Mouse (Mus musculus): ENCODE measurements around the gene Cluh. TPM values are rescaled to one million over a fixed set of nuclear protein-coding genes. Genes with fewer than 3 reads are reported as not detected.

Gene Cluh
- polyA plus RNA-seq, 2 experiments from 2014 or later = 7.8 to 12.2 TPM

DNA sequence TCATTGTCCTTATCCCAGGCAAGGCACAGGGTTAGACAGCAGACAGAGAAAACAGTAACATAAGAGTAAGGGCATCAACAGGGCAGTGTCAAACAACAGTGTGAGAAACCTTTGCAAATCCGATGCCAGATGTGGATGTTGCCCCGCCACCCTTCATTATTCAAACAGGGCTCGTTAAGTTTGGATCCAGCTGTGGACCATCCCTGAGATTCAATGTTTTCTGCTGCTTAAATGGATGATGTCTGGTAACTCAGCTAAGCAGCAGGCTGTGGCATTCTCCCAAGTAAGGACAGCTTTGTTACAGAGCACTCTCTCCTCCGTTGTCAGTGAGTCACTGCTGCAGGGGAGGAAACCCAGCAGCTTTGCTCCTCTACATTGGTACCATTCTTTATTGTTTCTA, 25.9 kb downstream of the Cluh start:
- no peak for ATAC-seq

DNA sequence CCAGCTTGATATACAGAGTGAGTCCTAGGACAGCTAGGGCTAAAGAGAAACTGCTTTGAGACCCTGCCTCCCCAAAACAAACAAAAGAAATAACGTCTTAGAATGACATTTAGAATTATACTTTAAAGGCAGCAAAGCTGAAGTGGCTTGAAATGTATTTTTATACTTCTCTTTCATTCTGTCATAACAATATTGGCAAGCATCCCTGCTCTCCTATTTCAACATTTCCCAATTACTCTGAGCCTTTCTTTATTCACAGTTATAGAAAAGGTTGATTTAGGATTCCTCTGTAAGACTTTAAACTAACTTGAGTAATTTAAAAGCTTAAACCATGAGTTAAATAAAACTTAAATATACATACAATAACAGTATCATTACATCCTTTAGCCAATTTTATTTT, 42.9 kb downstream of the Cluh start:
- no peak for ATAC-seq

DNA sequence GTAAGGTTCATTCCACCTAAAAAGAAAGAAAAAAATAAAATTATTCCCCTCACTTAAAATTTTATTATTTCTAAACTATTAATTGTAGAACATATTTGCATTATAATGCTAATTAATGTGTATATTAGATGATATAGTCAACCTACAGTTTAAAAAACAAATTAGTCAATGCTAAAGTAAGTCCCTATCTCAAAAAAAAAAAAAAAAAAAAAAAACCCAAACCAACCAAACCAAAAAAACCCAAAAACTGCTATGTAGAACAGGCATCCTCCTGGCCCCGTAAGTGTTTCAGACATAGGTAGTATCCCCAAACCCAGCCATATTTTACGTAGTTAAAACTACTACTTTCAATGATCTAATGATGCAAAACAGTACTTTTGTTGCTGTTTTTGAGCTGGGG, 50.2 kb downstream of the Cluh start:
- ATAC-seq = no peak

DNA sequence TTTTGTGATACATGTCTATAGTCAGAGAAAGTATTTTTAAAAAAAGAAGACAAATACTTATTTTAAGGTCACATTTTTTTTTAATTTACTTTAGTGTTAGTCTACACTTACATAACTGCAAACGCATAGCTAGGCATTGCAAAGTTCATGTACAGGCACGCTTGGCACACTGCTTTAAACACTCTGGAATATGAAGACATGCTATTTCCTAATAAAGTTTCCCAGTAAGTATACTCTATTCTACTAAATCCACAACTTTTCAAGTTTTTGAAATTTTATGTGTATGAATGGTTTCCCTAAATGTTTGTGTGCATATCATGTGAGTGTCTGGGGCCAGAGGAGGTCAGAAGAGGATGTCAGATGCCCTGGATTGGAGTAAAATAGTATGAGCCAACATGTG, 54.8 kb downstream of the Cluh start:
- ATAC-seq = no peak

DNA sequence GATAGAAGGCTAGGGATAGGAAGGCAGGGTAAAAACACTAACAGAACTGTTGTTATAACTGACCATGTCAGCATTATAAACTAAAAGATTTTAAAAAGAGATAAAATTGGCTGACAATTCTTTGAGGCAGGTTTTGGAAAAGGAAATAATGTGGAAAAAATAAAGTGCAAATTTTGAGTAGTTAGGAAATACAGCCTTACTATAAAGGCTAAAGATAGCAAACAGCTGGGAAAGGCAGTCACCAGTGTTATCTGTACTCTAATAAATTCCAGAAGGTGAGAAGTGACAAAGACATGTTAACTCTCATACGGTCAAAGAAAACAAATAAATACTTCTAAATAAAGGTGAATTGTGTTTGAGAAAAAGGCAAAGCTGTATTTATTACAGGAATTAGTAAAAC, 59.5 kb downstream of the Cluh start:
- no peak for ATAC-seq

DNA sequence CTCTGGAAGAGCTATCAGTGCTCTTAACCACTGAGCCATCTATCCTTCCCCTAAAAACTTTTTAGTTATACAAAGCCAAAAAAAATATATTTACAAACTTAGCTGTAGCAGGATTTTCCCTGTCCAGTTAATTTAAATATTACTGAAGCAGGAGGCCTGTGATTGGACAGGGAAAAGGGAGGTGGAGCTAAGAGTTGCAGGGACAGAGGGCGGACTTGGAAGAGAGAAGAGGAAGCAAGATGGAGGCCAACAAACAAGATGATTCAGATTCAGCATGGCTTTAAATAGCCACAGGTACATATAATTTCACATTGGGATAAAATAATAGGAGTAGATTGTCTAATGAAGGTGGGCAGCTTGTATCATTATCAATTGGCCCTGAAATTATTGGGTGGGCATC, 61.4 kb downstream of the Cluh start:
- no peak for ATAC-seq

DNA sequence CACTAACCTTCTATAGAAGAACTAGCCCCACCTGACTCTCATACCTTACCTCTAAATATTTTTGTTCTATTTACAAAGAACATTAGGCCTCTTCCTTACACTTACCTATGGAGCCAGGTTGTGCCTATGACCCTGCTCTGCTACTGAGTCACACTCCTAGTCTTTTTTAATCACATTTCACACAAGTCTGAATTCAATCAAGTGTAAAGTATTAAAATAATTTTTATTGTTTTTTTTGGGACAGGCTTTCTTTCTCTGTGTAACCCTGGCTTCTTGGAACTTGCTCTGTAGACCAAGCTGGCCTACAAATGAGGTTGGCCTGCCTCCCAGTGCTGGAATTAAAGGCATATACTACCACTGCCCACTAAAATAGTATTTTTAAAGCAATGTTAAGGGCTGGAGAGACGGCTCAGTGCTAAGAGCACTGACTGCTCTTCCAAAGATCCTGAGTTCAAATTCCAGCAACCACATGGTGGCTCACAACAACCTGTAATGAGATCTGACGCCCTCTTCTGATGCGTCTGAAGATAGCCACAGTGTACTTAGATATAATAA, 66.8 kb downstream of the Cluh start:
- ATAC-seq = no peak

Other genes with a start within 250 kb of the Cluh start
- 1 to 10 TPM; 1.3 to 1.9 TPM for gene Rap1gap2, start 38.6 kb upstream of the Cluh start, polyA plus RNA-seq (2017; shearing (Covaris generic))
- gene Ccdc92b, start 29.9 kb upstream of the Cluh start, polyA plus RNA-seq (2017; shearing (Covaris generic)) = not detected
- gene Pafah1b1, start 75.2 kb downstream of the Cluh start, polyA plus RNA-seq (2017; shearing (Covaris generic)) = 10 to 100 TPM; 63.6 to 82.3 TPM
- 10 to 100 TPM; 29.2 to 36.8 TPM for gene Mettl16, start 121.3 kb downstream of the Cluh start, polyA plus RNA-seq (2017; shearing (Covaris generic))
- 1 to 10 TPM; 5.1 to 5.9 TPM for gene Mnt, start 181.4 kb downstream of the Cluh start, polyA plus RNA-seq (2017; shearing (Covaris generic))
- gene Sgsm2, start 247.6 kb downstream of the Cluh start, polyA plus RNA-seq (2017; shearing (Covaris generic)) = 1 to 10 TPM; 2.8 to 3.3 TPM
- 10 to 100 TPM; 38.5 to 53.0 TPM for gene Tsr1, start 248.6 kb downstream of the Cluh start, polyA plus RNA-seq (2017; shearing (Covaris generic))

Measured in CD4-positive, CD25-positive, alpha-beta regulatory T cell, adult 4 months (primary cell).